Mouse (Mus musculus) forebrain, embryonic 12.5 days (tissue): ENCODE results near the gene Poc5. TPM values are rescaled to one million over a fixed set of nuclear protein-coding genes. Genes with fewer than 3 reads are reported as not detected.

Experiments used
- ATAC-seq: fragments of 200-750 bp; cut with Nextera tagmentation; 2 replicates; pipeline ENCODE4 v1.8.0; 2017; ENCODE audit warnings: moderate TSS enrichment; ENCODE audit not compliant: low FRiP score
- H3K27ac ChIP-seq: fragments of 300-500 bp; sonication (generic); 2 replicates; pipeline ENCODE4 v1.5.1; 2016; ENCODE audit warnings: mild to moderate bottlenecking
- H3K27me3 ChIP-seq: fragments of 300-500 bp; sonication (generic); 2 replicates; pipeline ENCODE4 v1.6.1; 2016; ENCODE audit warnings: mild to moderate bottlenecking
- H3K36me3 ChIP-seq: fragments of 300-500 bp; sonication (generic); replicated peaks from 2 replicates; pipeline ENCODE4 v1.6.1; 2016; ENCODE audit warnings: mild to moderate bottlenecking
- H3K4me1 ChIP-seq: fragments of 300-500 bp; sonication (generic); 2 replicates; pipeline ENCODE4 v1.6.1; 2016
- H3K4me2 ChIP-seq: fragments of 300-500 bp; sonication (generic); 2 replicates; pipeline ENCODE4 v1.6.1; 2016; ENCODE audit warnings: mild to moderate bottlenecking, moderate library complexity
- H3K4me3 ChIP-seq: fragments of 300-500 bp; sonication (generic); replicated peaks from 2 replicates; pipeline ENCODE4 v1.5.1; 2016; ENCODE audit warnings: mild to moderate bottlenecking
- H3K9ac ChIP-seq: fragments of 300-500 bp; sonication (generic); 2 replicates; pipeline ENCODE4 v1.6.1; 2016; ENCODE audit warnings: mild to moderate bottlenecking
- H3K9me3 ChIP-seq: fragments of 300-500 bp; sonication (generic); 2 replicates; pipeline ENCODE4 v1.6.1; 2016
- WGBS: fragments of 180-500 bp; shearing (Covaris S2); methylation state at CpG from one replicate; pipeline ENCODE4 v1.1.7; 2016; 5-methylcytosine and 5-hydroxymethylcytosine counted together
- polyA plus RNA-seq: library from polyadenylated mRNA; unstranded; fragments of >200 nt; fragmentation: Nextera tagmentation; extraction: Ambion mirVana; gene quantifications from 2 replicates; pipeline ENCODE4 v1.2.1, GENCODE M21; 2016

The Poc5 gene
- polyA plus RNA-seq, 1 experiment from 2014 or later: 30.6 TPM

DNA sequence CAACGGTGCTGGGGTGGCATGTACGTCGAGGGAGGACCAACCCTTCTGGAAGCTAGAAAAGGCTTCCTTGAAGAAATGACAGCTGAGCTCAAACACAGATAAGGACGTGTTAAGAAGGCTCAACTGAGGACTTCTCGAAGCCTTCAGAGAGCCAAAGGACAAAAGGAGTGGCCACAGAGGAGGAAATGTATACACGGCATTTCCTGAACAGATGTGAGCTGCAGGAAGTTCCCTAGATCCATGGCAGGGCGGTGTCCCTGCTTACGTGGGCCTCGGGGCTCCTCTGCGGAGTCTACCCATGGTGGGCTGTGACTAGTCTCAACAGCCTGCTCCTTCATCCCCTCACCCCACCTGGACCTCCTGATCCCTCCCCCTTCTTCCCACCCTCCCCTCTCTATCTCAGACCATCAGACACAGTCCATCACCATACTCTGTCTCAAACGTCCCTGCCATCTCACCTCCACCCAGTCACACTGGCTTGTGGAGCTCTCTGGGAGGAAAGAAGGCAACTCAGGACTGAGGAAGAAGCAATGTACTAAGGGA, 45.6 kb downstream of the Poc5 start:
- Histone ChIP-seq H3K4me1 (peaks cover 7% of the 10 kb centered on the region; the same call in 1 of the 2 replicates), H3K27ac (no peak overlapping the region), H3K4me2 (no peak overlapping the region), H3K9me3 (no peaks in the 10 kb centered on the region), H3K4me3 (no peak overlapping the region), H3K27me3 (no peaks in the 10 kb centered on the region), H3K36me3 (no peaks in the 10 kb centered on the region), H3K9ac (no peak overlapping the region)
- ATAC-seq: no peak
- 81% methylated on average over 11 of the region's 11 CpGs for WGBS

DNA sequence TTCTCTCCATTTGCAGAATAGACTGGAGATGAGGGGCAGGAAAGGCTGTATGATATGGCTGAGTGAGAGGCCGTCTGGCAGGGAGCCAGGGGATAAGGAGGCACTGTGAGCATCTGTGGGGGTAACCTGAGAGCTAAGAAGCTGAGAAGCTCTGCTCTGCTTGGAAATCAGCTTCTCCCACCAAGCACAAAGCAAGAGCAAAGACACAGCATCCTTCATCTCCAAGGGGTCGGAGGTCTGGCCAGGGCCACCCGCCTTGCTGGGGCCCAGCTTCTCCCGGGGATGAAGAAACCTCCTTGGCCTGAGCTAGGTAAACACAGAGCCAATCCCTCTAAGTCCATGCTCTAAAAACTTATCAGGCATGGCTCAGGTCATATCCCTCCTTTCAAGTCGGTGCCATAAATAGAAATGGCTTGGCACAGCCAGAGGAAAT, 46.8 kb downstream of the Poc5 start:
- Histone ChIP-seq H3K4me3 (no peak overlapping the region), H3K9me3 (no peaks in the 10 kb centered on the region), H3K4me1 (peaks cover 7% of the 10 kb centered on the region; the same call in 1 of the 2 replicates), H3K27me3 (no peaks in the 10 kb centered on the region), H3K9ac (no peak overlapping the region), H3K4me2 (no peak overlapping the region), H3K27ac (no peak overlapping the region), H3K36me3 (no peaks in the 10 kb centered on the region)
- WGBS: 70% methylated on average over 5 of the region's 5 CpGs
- ATAC-seq: no peak

DNA sequence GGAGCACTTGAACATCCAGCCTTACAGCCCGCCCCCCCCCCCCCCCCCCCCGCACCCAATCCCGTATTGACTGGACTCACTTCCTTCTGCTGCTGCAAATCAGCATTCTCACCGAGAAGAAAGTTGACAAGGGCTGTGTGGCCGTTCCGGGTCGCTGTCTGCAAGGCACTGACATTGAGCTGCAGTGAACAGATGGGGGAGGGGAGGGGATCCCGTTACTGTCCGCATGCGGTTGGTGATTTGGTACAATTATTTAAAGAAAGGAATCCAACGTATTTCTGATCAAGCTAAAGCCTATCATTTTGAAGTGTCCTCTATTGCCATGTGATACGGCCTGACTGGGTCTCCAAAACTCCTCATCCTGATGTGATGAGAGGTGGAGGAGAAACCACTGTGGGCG, 47.7 kb downstream of the Poc5 start:
- H3K4me3 ChIP-seq: no peak overlapping the region
- 44% methylated on average over 13 of the region's 13 CpGs for WGBS
- no peak overlapping the region for H3K4me2 ChIP-seq
- H3K9ac ChIP-seq: no peak overlapping the region
- no peak overlapping the region for H3K27ac ChIP-seq
- H3K9me3 ChIP-seq: no peaks in the 10 kb centered on the region
- no peak for ATAC-seq
- no peaks in the 10 kb centered on the region for H3K27me3 ChIP-seq
- H3K4me1 ChIP-seq: peaks cover 7% of the 10 kb centered on the region; the same call in 1 of the 2 replicates
- no peaks in the 10 kb centered on the region for H3K36me3 ChIP-seq

DNA sequence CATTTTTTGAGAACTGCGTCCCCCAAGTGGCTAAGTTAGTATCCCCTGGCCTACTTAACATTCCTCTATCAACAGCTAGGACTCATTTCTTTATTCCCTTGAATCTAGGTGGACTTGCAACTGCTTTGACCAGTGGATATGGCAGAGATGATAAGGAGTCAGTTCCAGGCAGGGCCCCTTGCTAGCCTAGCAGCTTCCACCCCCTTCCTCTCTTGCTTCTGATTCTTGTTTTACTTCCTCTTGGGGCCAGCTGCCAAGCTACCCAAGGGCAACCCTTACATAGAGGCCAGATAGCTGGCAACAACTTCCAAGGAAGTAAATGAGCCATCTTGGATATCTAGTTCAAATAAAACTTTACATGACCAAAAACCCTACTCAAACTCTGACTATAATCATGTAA, 48.8 kb downstream of the Poc5 start:
- H3K27me3 ChIP-seq: no peaks in the 10 kb centered on the region
- peaks cover 7% of the 10 kb centered on the region; the same call in 1 of the 2 replicates for H3K4me1 ChIP-seq
- no peaks in the 10 kb centered on the region for H3K9me3 ChIP-seq
- ATAC-seq: no peak
- WGBS: 96% methylated on average over 1 of the region's 1 CpGs
- H3K4me3 ChIP-seq: no peak overlapping the region
- H3K27ac ChIP-seq: no peak overlapping the region
- no peaks in the 10 kb centered on the region for H3K36me3 ChIP-seq
- no peak overlapping the region for H3K9ac ChIP-seq
- H3K4me2 ChIP-seq: no peak overlapping the region

DNA sequence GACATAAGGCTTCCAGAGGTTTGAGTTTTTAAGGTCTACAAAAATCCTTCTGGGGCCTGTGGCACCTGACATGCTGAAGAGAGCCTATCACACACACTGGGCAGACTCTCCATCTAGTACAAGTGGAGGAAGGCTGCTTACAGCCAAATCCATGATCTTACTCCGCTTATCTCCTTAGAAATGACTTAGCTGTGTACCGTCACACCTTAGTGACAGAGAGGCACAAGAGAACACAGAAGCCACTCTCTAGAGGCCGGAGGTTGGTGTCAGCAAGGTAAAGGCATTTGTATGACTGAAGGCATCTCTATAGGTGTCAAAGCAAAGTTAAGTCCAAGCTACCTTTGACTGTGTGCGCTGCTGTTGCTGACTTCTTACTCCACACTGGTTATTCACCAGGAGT, 52.3 kb downstream of the Poc5 start:
- Histone ChIP-seq H3K4me2 (no peak overlapping the region), H3K27me3 (no peaks in the 10 kb centered on the region), H3K9ac (no peak overlapping the region), H3K9me3 (no peaks in the 10 kb centered on the region), H3K36me3 (no peaks in the 10 kb centered on the region), H3K4me1 (no peaks in the 10 kb centered on the region), H3K27ac (no peak overlapping the region), H3K4me3 (no peak overlapping the region)
- WGBS: 92% methylated on average over 4 of the region's 4 CpGs
- no peak for ATAC-seq

DNA sequence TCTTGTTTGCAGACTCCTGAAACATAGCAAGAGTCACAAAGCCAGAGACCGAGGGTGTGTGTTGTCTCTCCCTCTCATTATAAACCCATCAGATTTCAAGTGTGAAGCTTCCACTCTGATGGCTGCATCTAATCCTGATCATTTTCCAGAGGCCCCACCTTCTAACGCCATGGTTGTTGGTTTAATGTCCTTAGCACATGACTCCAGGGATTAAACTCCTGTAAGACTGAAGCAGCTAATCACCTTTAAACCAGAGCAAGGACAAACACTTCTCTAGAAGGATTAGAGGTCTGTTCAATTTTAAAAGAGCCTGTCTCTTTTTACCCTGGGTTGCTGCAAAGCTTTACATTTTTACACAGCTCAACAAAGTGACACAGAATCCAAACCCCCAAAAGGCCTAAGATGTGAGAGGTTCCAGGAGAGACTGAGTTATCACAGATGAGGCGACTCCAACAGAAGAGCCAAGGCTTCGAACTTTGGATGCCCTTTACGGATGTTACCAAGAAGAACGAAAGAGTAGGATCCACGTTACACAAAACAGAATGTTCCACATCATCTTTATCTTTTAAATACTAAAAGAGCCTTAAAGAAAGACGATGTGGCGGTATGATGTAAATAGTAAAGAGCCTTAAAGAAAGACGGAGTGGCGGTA, 62.2 kb downstream of the Poc5 start:
- no peaks in the 10 kb centered on the region for H3K36me3 ChIP-seq
- H3K27me3 ChIP-seq: no peaks in the 10 kb centered on the region
- no peak overlapping the region for H3K4me2 ChIP-seq
- H3K9me3 ChIP-seq: no peaks in the 10 kb centered on the region
- no peak overlapping the region for H3K4me3 ChIP-seq
- 85% methylated on average over 11 of the region's 11 CpGs for WGBS
- H3K27ac ChIP-seq: no peak overlapping the region
- H3K4me1 ChIP-seq: no peaks in the 10 kb centered on the region
- H3K9ac ChIP-seq: no peak overlapping the region
- no peak for ATAC-seq

DNA sequence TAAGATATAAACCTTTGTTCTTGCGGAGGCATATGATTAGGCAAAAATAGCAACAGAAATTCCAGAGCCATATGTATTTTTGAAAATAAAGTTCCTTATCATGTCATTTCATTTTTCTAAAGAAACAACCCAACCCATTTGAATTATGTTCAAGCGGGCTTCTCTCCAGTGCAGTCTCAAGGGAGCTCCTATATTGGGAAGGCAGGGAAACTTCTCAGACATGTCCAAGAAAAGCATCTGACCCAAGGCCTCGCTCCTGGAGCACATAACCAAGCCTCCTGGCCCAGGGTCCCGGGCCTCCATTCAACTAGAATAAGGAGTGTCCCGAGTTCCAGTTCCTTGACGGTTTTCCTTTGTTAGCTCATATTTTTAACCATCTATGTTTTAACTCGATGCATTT, 62.8 kb downstream of the Poc5 start:
- H3K4me1 ChIP-seq: no peaks in the 10 kb centered on the region
- H3K27ac ChIP-seq: no peak overlapping the region
- no peak overlapping the region for H3K4me2 ChIP-seq
- ATAC-seq: no peak
- H3K36me3 ChIP-seq: no peaks in the 10 kb centered on the region
- H3K4me3 ChIP-seq: no peak overlapping the region
- H3K9ac ChIP-seq: no peak overlapping the region
- WGBS: 96% methylated on average over 7 of the region's 7 CpGs
- H3K9me3 ChIP-seq: no peaks in the 10 kb centered on the region
- H3K27me3 ChIP-seq: no peaks in the 10 kb centered on the region

DNA sequence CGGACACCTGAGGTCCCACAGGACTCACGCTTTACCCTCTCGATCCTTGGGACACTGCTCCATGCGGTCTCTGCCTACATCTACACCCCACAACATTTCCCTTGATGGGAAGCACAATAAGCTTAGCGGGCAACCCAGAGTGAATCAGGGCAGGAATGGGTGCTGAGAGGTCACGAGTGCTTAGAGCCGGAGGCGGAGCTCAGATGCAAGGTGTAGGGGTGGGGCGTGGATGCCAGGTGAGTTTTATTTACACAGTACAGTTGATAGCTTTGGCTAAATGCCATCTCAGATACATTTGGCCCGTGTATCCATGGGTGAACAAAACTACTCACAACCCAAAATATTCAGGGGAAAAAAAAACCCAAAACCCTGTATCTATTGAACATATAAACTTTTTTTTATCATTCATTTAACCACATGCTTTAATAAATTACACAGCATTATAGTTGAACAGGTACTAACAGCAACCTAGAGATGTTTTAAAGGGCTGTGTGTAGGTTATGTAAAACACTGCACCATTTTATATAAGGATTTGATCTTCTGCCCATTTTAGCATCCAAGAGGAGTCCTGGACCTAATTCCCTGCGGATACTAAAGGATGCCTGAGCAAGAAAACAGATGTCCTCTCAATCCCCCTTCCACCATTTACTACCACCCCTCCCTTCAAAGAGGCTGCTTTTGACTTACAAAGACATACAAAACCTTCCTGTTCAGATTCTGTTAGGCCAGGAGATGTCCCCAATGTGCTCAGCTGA, 63.5 kb downstream of the Poc5 start:
- H3K27ac ChIP-seq: no peak overlapping the region
- H3K4me1 ChIP-seq: no peaks in the 10 kb centered on the region
- H3K36me3 ChIP-seq: no peaks in the 10 kb centered on the region
- no peak for ATAC-seq
- WGBS: 92% methylated on average over 11 of the region's 11 CpGs
- no peaks in the 10 kb centered on the region for H3K27me3 ChIP-seq
- no peak overlapping the region for H3K4me3 ChIP-seq
- no peaks in the 10 kb centered on the region for H3K9me3 ChIP-seq
- no peak overlapping the region for H3K4me2 ChIP-seq
- no peak overlapping the region for H3K9ac ChIP-seq

DNA sequence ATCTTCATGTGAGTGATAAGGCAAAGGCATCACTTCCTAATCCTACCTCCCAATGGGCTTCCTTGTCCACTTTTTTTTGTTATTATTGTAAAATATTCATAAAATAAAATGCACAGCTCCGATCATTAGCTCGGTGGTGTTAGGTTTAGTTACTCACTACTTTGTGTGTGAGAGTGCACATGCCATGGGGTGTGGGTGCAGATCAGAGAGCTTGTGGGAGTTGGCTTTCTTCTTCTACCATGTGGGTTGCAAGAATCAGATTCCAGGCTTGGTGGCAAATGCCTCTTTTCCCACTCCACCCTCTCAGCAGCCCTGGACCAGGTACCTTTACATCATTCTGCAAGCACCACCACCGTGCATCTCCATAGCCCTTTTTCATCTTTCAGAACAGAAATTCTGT, 64.5 kb downstream of the Poc5 start:
- H3K4me2 ChIP-seq: no peak overlapping the region
- no peak overlapping the region for H3K9ac ChIP-seq
- ATAC-seq: no peak
- no peaks in the 10 kb centered on the region for H3K27me3 ChIP-seq
- no peaks in the 10 kb centered on the region for H3K36me3 ChIP-seq
- WGBS: 92% methylated on average over 3 of the region's 3 CpGs
- H3K4me3 ChIP-seq: no peak overlapping the region
- H3K9me3 ChIP-seq: no peaks in the 10 kb centered on the region
- H3K27ac ChIP-seq: no peak overlapping the region
- H3K4me1 ChIP-seq: no peaks in the 10 kb centered on the region

DNA sequence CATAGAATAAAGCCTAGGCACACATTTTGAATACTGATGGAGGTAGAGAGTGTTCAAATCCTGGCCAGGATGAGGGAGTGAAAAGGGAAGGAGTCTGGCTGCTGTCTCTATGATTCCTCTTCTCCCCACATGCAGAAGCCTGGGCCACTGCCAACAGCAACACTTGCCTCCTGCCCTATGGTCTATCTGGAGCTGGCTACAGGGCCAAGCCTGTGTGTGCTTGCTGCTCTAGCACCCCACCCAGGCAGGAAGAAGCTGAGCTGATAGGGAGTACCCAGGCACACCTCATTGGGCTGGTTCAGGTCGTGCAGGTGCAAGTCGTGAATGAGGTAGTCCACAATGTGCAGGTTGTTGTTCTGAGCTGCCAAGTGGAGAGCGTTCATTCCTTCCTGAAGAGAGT, 66.2 kb downstream of the Poc5 start:
- no peaks in the 10 kb centered on the region for H3K4me1 ChIP-seq
- H3K9me3 ChIP-seq: no peaks in the 10 kb centered on the region
- H3K36me3 ChIP-seq: no peaks in the 10 kb centered on the region
- 81% methylated on average over 3 of the region's 3 CpGs for WGBS
- no peak overlapping the region for H3K9ac ChIP-seq
- H3K4me3 ChIP-seq: no peak overlapping the region
- no peak overlapping the region for H3K27ac ChIP-seq
- no peaks in the 10 kb centered on the region for H3K27me3 ChIP-seq
- no peak for ATAC-seq
- H3K4me2 ChIP-seq: no peak overlapping the region

DNA sequence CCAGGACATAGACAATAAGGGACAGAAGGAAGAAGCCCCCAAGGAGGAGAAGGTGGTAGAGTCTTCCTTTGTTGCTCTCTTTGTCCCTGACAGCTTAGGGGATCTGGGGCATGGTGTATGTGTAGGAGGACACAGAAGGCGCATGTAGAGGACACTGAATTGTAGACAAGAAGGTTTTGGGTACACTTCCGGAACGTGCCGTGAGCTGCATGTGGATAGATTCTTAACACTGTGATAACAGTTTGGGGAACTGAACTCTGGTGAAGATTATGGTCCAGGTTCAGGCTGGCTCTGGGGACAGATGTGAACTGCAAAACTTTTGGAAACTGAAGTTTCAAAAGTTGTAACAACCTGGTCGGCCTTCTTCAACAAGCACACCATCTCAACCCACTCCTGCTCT, 69.5 kb downstream of the Poc5 start:
- ATAC-seq: no peak
- Histone ChIP-seq H3K9me3 (no peaks in the 10 kb centered on the region), H3K4me2 (no peak overlapping the region), H3K27ac (no peak overlapping the region), H3K4me1 (no peaks in the 10 kb centered on the region), H3K27me3 (no peaks in the 10 kb centered on the region), H3K36me3 (no peaks in the 10 kb centered on the region), H3K4me3 (no peak overlapping the region), H3K9ac (no peak overlapping the region)
- 95% methylated on average over 5 of the region's 5 CpGs for WGBS

DNA sequence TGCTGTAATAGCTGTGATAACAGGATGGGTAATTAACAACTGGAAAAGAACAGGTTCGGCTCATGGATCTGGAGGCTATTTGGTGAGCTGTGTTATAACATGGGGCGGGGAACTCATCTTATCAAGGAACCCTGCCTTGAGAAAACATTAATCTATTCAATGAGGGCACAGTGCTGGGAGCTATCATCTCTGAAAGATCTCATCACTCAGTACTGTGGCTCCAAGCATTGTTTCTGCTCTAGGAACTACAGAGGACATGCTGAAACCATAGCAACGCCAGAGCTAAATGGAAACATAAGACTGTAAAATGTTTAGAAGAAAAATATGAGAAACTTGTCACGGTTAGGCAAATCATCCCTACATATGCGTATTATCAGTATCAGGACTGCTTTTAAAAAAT, 69.9 kb downstream of the Poc5 start:
- Histone ChIP-seq H3K9ac (no peak overlapping the region), H3K4me3 (no peak overlapping the region), H3K27me3 (no peaks in the 10 kb centered on the region), H3K36me3 (no peaks in the 10 kb centered on the region), H3K4me2 (no peak overlapping the region), H3K9me3 (no peaks in the 10 kb centered on the region), H3K4me1 (no peaks in the 10 kb centered on the region), H3K27ac (no peak overlapping the region)
- no peak for ATAC-seq
- 89% methylated on average over 5 of the region's 5 CpGs for WGBS

DNA sequence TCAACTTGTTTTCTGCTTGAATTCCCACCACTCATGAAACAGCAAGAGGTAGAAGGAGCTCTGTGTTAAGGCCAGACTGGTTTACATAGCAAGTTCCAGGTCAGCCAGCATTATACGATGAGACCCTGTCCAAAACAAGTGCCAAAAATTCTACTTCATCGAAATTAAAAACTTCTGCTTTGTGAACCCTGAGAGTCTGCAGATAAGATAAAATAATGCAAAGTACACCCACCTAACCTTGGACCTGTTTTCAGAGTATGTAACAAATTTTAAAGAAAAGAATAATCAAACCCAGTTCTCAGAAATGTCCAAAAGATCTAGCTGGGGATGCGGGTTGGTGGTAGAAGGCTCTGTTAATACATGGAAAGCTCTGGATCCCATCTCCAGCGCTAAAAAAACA, 70.5 kb downstream of the Poc5 start:
- Histone ChIP-seq H3K27me3 (no peaks in the 10 kb centered on the region), H3K4me2 (no peak overlapping the region), H3K9ac (no peak overlapping the region), H3K4me1 (no peaks in the 10 kb centered on the region), H3K4me3 (no peak overlapping the region), H3K27ac (no peak overlapping the region), H3K36me3 (no peaks in the 10 kb centered on the region), H3K9me3 (no peaks in the 10 kb centered on the region)
- no peak for ATAC-seq
- 89% methylated on average over 4 of the region's 4 CpGs for WGBS
